Mouse (Mus musculus) CH12.LX (cell line): ENCODE measurements around the gene Plppr3. TPM values are rescaled to one million over a fixed set of nuclear protein-coding genes. Genes with fewer than 3 reads are reported as not detected.

Experiments
- DNase-seq: peaks from one replicate; pipeline ENCODE4 v3.0.0-alpha.2; 2013; ENCODE audit errors: extremely low read depth
- H3K27ac ChIP-seq: 2 replicates; pipeline ENCODE4 v1.5.1; 2012; ENCODE audit warnings: low read depth, mild to moderate bottlenecking, control low read depth, moderate library complexity; ENCODE audit not compliant: insufficient read depth
- H3K27me3 ChIP-seq: replicated peaks from 2 replicates; pipeline ENCODE3; 2012; ENCODE audit warnings: inconsistent platforms
- H3K36me3 ChIP-seq, 2 experiments: replicated peaks in 1 of 2; 2 replicates each; pipeline versions ENCODE3 to v1.6.1; 2012; ENCODE audit warnings: inconsistent platforms in 1 of 2, low read length in 1 of 2, mild to moderate bottlenecking in 1 of 2, mixed read lengths in 1 of 2, moderate library complexity in 1 of 2; ENCODE audit not compliant: control insufficient read depth in 1 of 2, insufficient read depth in 1 of 2
- H3K4me1 ChIP-seq, 2 experiments: 2 replicates each; pipeline ENCODE4 v1.6.1; 2012; ENCODE audit warnings: inconsistent platforms in 1 of 2, moderate library complexity in 1 of 2; ENCODE audit not compliant: insufficient read depth in 2 of 2, control insufficient read depth in 1 of 2
- H3K4me2 ChIP-seq: 2 replicates; pipeline ENCODE4 v1.6.1; 2012; ENCODE audit warnings: low read depth, mild to moderate bottlenecking, control low read depth; ENCODE audit not compliant: poor library complexity, insufficient read depth, severe bottlenecking
- H3K4me3 ChIP-seq, 3 experiments: fragments of 150-350 bp in 1 of 3; sonication (generic) in 1 of 3; replicated peaks in 1 of 3; 2 replicates each; pipeline versions ENCODE3 to v1.5.1; 2011 to 2012; ENCODE audit warnings: low read depth in 2 of 3, low read length in 2 of 3, mild to moderate bottlenecking in 2 of 3, moderate library complexity in 2 of 3, control low read depth in 1 of 3, improper control_type of control experiment in 1 of 3, inconsistent platforms in 1 of 3, mixed read lengths in 1 of 3; ENCODE audit not compliant: poor library complexity in 1 of 3
- H3K79me2 ChIP-seq: replicated peaks from 2 replicates; pipeline ENCODE4 v1.6.1; 2012; ENCODE audit warnings: mild to moderate bottlenecking, moderate library complexity; ENCODE audit not compliant: control insufficient read depth, poor library complexity, insufficient read depth, severe bottlenecking; ENCODE audit errors: extremely low read depth
- H3K9ac ChIP-seq: 2 replicates; pipeline ENCODE4 v1.6.1; 2012; ENCODE audit warnings: low read depth, mild to moderate bottlenecking, control low read depth, moderate library complexity; ENCODE audit not compliant: insufficient read depth
- H3K9me3 ChIP-seq: replicated peaks from 2 replicates; pipeline ENCODE3; 2012; ENCODE audit warnings: low read length, inconsistent platforms, mixed read lengths
- CTCF ChIP-seq, 2 experiments: IDR thresholded peaks in 1 of 2; conservative IDR thresholded peaks in 1 of 2; 2 replicates each; pipeline ENCODE4 v1.5.1; 2011 to 2012; ENCODE audit warnings: low read depth in 2 of 2, low read length in 2 of 2, improper control_type of control experiment in 1 of 2, inconsistent platforms in 1 of 2, mild to moderate bottlenecking in 1 of 2, moderate library complexity in 1 of 2
- ETS1 ChIP-seq: conservative IDR thresholded peaks from 2 replicates; pipeline ENCODE4 v1.6.1; 2012; ENCODE audit warnings: low read depth, mild to moderate bottlenecking, inconsistent platforms, low read length, improper control_type of control experiment, moderate library complexity
- HCFC1 ChIP-seq: IDR thresholded peaks from 2 replicates; pipeline ENCODE4 v1.6.1; 2012; ENCODE audit warnings: low read depth, mild to moderate bottlenecking, inconsistent platforms, low read length, improper control_type of control experiment
- JUN ChIP-seq: IDR thresholded peaks from 2 replicates; pipeline ENCODE4 v1.6.1; 2011; ENCODE audit warnings: low read depth, mild to moderate bottlenecking, low read length, improper control_type of control experiment, moderate library complexity; ENCODE audit not compliant: insufficient read depth
- MAX ChIP-seq: IDR thresholded peaks from 2 replicates; pipeline ENCODE4 v1.6.1; 2011; ENCODE audit warnings: low read length, improper control_type of control experiment
- NRF1 ChIP-seq: IDR thresholded peaks from 2 replicates; pipeline ENCODE4 v1.6.1; 2014; ENCODE audit warnings: low read depth, mild to moderate bottlenecking, inconsistent platforms, low read length, improper control_type of control experiment, moderate library complexity
- POLR2A ChIP-seq: IDR thresholded peaks from 2 replicates; pipeline ENCODE4 v1.6.1; 2011; ENCODE audit warnings: low read depth, mild to moderate bottlenecking, improper control_type of control experiment, low read length
- RAD21 ChIP-seq: IDR thresholded peaks from 2 replicates; pipeline ENCODE4 v1.6.1; 2011; ENCODE audit warnings: low read depth, mild to moderate bottlenecking, low read length, improper control_type of control experiment, moderate library complexity
- RCOR1 ChIP-seq: conservative IDR thresholded peaks from 2 replicates; pipeline ENCODE4 v1.6.1; 2012; ENCODE audit warnings: low read depth, mild to moderate bottlenecking, inconsistent platforms, low read length, improper control_type of control experiment
- SMC3 ChIP-seq: IDR thresholded peaks from 2 replicates; pipeline ENCODE4 v1.6.1; 2011; ENCODE audit warnings: low read depth, low read length, improper control_type of control experiment
- TBP ChIP-seq: conservative IDR thresholded peaks from 2 replicates; pipeline ENCODE4 v1.6.1; 2011; ENCODE audit warnings: low read depth, low read length, improper control_type of control experiment
- ZNF384 ChIP-seq: IDR thresholded peaks from 2 replicates; pipeline ENCODE4 v1.6.1; 2012; ENCODE audit warnings: low read depth, low read length, improper control_type of control experiment, inconsistent platforms
- dilution Hi-C: fragments of 300-500 bp; cut with MboI; formaldehyde crosslinking; loops from 2 replicates; pipeline ENCODE4 v1.14.3; 2020; ENCODE audit warnings: low sequenced_read_pairs; ENCODE audit not compliant: extremely low pct_unique_long_range_greater_than_20kb, extremely low pct_ligation_motif_present
- in situ Hi-C: fragments of 300-500 bp; cut with MboI; formaldehyde crosslinking; loops from 3 replicates; pipeline ENCODE4 v1.14.3; 2019; ENCODE audit warnings: low sequenced_read_pairs, low pct_ligation_motif_present, low pct_unique_long_range_greater_than_20kb, mixed read lengths
- polyA plus RNA-seq: library from polyadenylated mRNA; unstranded; fragments of >175 nt; gene quantifications from 2 replicates; pipeline ENCODE4 v1.2.1, GENCODE M21; 2012; ENCODE audit warnings: low read depth; ENCODE audit not compliant: insufficient read length
- total RNA-seq, 2 experiments: library from RNA; depleted of rRNA; stranded (reverse); fragments of 300-350 nt in 1 of 2; fragments of >200 nt in 1 of 2; gene quantifications; 2 replicates each; pipeline ENCODE4 v1.2.3; 2012 to 2014

Plppr3 gene
- total and polyA plus RNA-seq, 3 experiments = 0.47 to 3.4 TPM; not detected in 1

GRCm38 (mm10) chr10:79919251-79919849, 44.9 kb upstream of the Plppr3 start:
- dilution Hi-C loops (no loop called here), in situ Hi-C loops (no loop called here)
- Histone ChIP-seq H3K4me2 (no peak overlapping the region), H3K4me1 (peaks cover 10 to 38% of the 10 kb centered on the region in 2 experiments), H3K9ac (no peak overlapping the region), H3K4me3 (no peak overlapping the region), H3K36me3 (peaks cover 0 to 2% of the 10 kb centered on the region in 2 experiments), H3K9me3 (peaks cover 4% of the 10 kb centered on the region), H3K27me3 (no peaks in the 10 kb centered on the region), H3K27ac (no peak overlapping the region), H3K79me2 (no peaks in the 10 kb centered on the region; the same call in 1 of the 2 replicates)
- TF ChIP-seq CTCF (conservative IDR thresholded peaks at IDR 0.05 in 1 of 2, IDR thresholded peaks at IDR 0.05 in 1 of 2; ENCODE audit: low read depth in 2 of 2, low read length in 2 of 2) = no peak
- no peak for TF ChIP-seq TBP
- no peak for TF ChIP-seq MAX
- no peak for TF ChIP-seq JUN
- TF ChIP-seq POLR2A = no peak
- TF ChIP-seq SMC3 = no peak
- DNase-seq = no peak

GRCm38 (mm10) chr10:79918231-79919078, 44.0 kb upstream of the Plppr3 start:
- H3K79me2 ChIP-seq = no peaks in the 10 kb centered on the region; the same call in 1 of the 2 replicates
- H3K36me3 ChIP-seq = peaks cover 0 to 7% of the 10 kb centered on the region in 2 experiments
- H3K4me1 ChIP-seq = peaks cover 10 to 35% of the 10 kb centered on the region in 2 experiments
- no peak overlapping the region for H3K4me2 ChIP-seq
- no peaks in the 10 kb centered on the region for H3K27me3 ChIP-seq
- in situ Hi-C loops = no loop called here
- no peak overlapping the region for H3K9ac ChIP-seq
- dilution Hi-C loops = no loop called here
- no peak for TF ChIP-seq ETS1
- no peak for TF ChIP-seq ZNF384
- no peak for TF ChIP-seq HCFC1
- TF ChIP-seq RCOR1 = no peak
- TF ChIP-seq NRF1 = no peak
- no peak for TF ChIP-seq RAD21
- H3K4me3 ChIP-seq = no peak overlapping the region
- peaks cover 4% of the 10 kb centered on the region for H3K9me3 ChIP-seq
- no peak overlapping the region for H3K27ac ChIP-seq
- DNase-seq = no peak
